Comparison of ENCODE assay signal across 7 mouse cellular contexts in the genomic region with DNA sequence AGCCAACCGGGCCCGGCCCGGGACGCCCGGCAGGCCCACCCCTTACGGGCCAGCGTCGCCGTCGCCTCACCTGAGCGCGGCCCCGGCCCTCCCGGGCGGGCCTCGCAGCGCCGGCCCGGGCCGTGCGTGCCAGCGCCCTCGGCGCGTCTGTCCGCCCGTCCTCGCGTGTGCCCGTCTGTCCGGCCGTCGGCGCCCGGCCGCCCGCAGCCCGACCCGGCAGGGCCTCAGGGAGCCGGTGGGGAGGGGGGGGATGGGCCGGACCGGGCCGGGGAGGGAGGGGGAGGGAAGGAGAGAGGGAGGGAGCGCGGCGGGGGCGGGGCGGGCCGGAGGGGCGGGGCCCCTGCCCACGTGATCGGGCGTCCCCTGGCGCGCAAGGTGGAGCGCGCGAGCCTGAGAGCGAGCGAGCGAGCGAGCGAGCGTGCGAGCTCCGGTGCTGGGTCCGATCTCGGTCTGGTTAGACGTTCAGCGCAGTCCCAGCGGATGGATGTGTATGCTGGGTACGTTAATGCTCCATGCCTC. TPM values are rescaled to one million over a fixed set of nuclear protein-coding genes. Genes with fewer than 3 reads are reported as not detected.
DNase-seq lines count a peak whose midpoint lies in the region; ATAC-seq and TF ChIP-seq lines count a peak whose summit lies in the region.

Ncoa6 (minus strand) TSS at position 325 of the 519 bp plus-strand sequence.

- peak within 1 kb of the TSS; percentile 83 for H3K4me2 ChIP-seq in hindbrain, postnatal 0 days (ENCODE audit: low read depth, low read length)

- peak; percentile 70 for ATAC-seq in activated CD4-positive, CD25-positive, alpha-beta regulatory T cell, adult 4 months
- peak; percentile 85 for ATAC-seq in hindbrain, postnatal 0 days
- peak; percentile 78 for ATAC-seq in megakaryocyte-erythroid progenitor cell, adult 5-6 weeks (replicated peaks; ENCODE audit: low FRiP score, low TSS enrichment, poor library complexity, severe bottlenecking)

- WGBS in hindbrain, postnatal 0 days = 0% methylated on average over 46 of the region's 72 CpGs

- H3K4me1 ChIP-seq in hindbrain, postnatal 0 days (ENCODE audit: insufficient read depth, low read length) = peaks cover 9% of the 10 kb centered on the region; the same call in 1 of the 2 replicates

- H3K27me3 ChIP-seq in hindbrain, postnatal 0 days (ENCODE audit: insufficient read depth, low read length) = no peaks in the 10 kb centered on the region

- DNase-seq in cerebellum, postnatal 36 days = peak; percentile 69 to 79
- peak in 1 of 2 experiments; percentile 31 for DNase-seq in gastrocnemius, adult 8-10 months (ENCODE audit: low spot score in 2 of 2)
- DNase-seq in hindbrain, postnatal 0 days (ENCODE audit: low spot score) = peak; percentile 92
- DNase-seq in left cerebral cortex, postnatal 14 days (ENCODE audit: low spot score in 2 of 2) = peak; percentile 49 to 68
- DNase-seq in right cerebral cortex, postnatal 25 days = peak; percentile 72

- H3K27ac ChIP-seq in hindbrain, postnatal 0 days = peak within 1 kb of the TSS; percentile 97

- H3K9me3 ChIP-seq in hindbrain, postnatal 0 days (ENCODE audit: low read length) = no peaks in the 10 kb centered on the region

- no peaks in the 10 kb centered on the region for H3K36me3 ChIP-seq in hindbrain, postnatal 0 days (ENCODE audit: insufficient read depth, low read length)

- H3K4me3 ChIP-seq in hindbrain, postnatal 0 days (ENCODE audit: low read length) = peak within 1 kb of the TSS; percentile 94

- intact Hi-C loops in left cerebral cortex, postnatal 14 days (cut with DNase I) = no loop called here

- TF ChIP-seq CTCF in hindbrain, postnatal 0 days (IDR thresholded peaks at IDR 0.05; ENCODE audit: low read depth) = no peak

- peak within 1 kb of the TSS; percentile 98 for H3K9ac ChIP-seq in hindbrain, postnatal 0 days (replicated peaks; ENCODE audit: low read length)

RNA-seq across cellular contexts. Expression of gene Ncoa6, which starts in this region (rescaled TPM):
- 10 to 100 TPM; 13.0 to 13.8 TPM for polyA plus RNA-seq in activated CD4-positive, CD25-positive, alpha-beta regulatory T cell, adult 4 months (2017; shearing (Covaris generic))
- total RNA-seq in gastrocnemius, adult 8-10 months (2022) = 10 to 100 TPM; 11.4 to 13.3 (median 12.8) TPM
- total RNA-seq in hindbrain, postnatal 0 days (2014; rRNA removed) = 29.7 and 43.4 TPM in 2 replicates
- polyA plus RNA-seq in hindbrain, postnatal 0 days (2015; fragmentation: Nextera tagmentation; extraction: Ambion mirVana) = 25.7 TPM in 2 replicates
- 10 to 100 TPM; 60.9 to 63.8 TPM for total RNA-seq in left cerebral cortex, postnatal 14 days (2021)
- total RNA-seq in megakaryocyte-erythroid progenitor cell, adult 5-6 weeks (2014; fragmentation: Nextera tagmentation) = 65.7 and 78.0 TPM in 2 replicates
- 8.4 and 17.9 TPM in 2 replicates for total RNA-seq in megakaryocyte-erythroid progenitor cell, adult 5-6 weeks (2017)
